Comparison of ENCODE assay signal across 8 mouse cellular contexts in the genomic region with DNA sequence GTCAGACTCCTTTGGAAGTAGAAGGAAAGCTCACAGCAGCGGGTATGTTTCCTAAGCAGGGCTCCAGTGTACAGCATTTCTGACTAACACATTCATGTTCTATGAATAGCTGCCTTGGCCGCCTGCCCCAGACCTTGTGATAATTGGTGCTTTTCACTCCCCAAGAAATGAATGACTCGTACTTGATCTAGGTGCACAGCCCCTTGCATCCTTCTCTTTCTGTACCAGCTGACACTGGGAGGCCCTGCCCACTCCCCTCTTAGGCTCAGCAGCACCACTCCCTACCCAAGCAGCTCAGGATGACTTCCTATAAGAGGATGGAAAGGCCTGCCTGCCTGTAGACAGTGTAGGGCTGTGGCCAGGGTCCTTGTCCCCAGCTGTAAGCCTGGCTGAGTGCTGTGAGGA.
DNase-seq lines count a peak whose midpoint lies in the region; ATAC-seq and TF ChIP-seq lines count a peak whose summit lies in the region.

No protein-coding gene starts in this region.

- DNase-seq in thymus, postnatal 36 days: peak; percentile 9 to 36
- no peak for DNase-seq in thymus, adult 18-20 months
- DNase-seq in gastrocnemius, adult 18-20 months (ENCODE audit: low spot score): peak; percentile 89
- peak; percentile 69 for DNase-seq in left cerebral cortex, adult 18-20 months (ENCODE audit: low spot score in 2 of 2)
- DNase-seq in midbrain, postnatal 0 days (ENCODE audit: low spot score): peak; percentile 71
- peak; percentile 64 to 73 for DNase-seq in urinary bladder, postnatal 4 days (ENCODE audit: low spot score in 2 of 2)
- DNase-seq in retina, postnatal 1 day: no peak

- H3K4me1 ChIP-seq in hindbrain, embryonic 12.5 days: peaks cover 31% of the 10 kb centered on the region
- H3K4me1 ChIP-seq in midbrain, postnatal 0 days (ENCODE audit: insufficient read depth, low read length): no peaks in the 10 kb centered on the region; the same call in 1 of the 2 replicates

- peak; percentile 60 for ATAC-seq in hindbrain, embryonic 12.5 days (ENCODE audit: low FRiP score)
- ATAC-seq in midbrain, postnatal 0 days (ENCODE audit: low FRiP score): peak; percentile 36; the same call in 1 of the 2 replicates

- no peak overlapping the region for H3K4me3 ChIP-seq in hindbrain, embryonic 12.5 days
- no peak overlapping the region for H3K4me3 ChIP-seq in midbrain, postnatal 0 days (ENCODE audit: low read depth, low read length)

- no peak overlapping the region for H3K4me2 ChIP-seq in hindbrain, embryonic 12.5 days (replicated peaks)
- no peak overlapping the region for H3K4me2 ChIP-seq in midbrain, postnatal 0 days (ENCODE audit: low read depth, low read length, poor library complexity, severe bottlenecking)

- 58% methylated on average over 3 of the region's 3 CpGs for WGBS in hindbrain, embryonic 12.5 days
- WGBS in midbrain, postnatal 0 days: 26% methylated on average over 3 of the region's 3 CpGs

- no peaks in the 10 kb centered on the region for H3K36me3 ChIP-seq in hindbrain, embryonic 12.5 days
- H3K36me3 ChIP-seq in midbrain, postnatal 0 days (ENCODE audit: insufficient read depth, low read length): no peaks in the 10 kb centered on the region

- H3K27me3 ChIP-seq in hindbrain, embryonic 12.5 days: no peaks in the 10 kb centered on the region
- H3K27me3 ChIP-seq in midbrain, postnatal 0 days (ENCODE audit: insufficient read depth, low read length): no peaks in the 10 kb centered on the region

- H3K27ac ChIP-seq in hindbrain, embryonic 12.5 days: 0 out of 2 replicates have a peak overlapping the region, but pooled peaks have one; percentile 26
- H3K27ac ChIP-seq in midbrain, postnatal 0 days (ENCODE audit: low read depth, low read length): no peak overlapping the region

- no peaks in the 10 kb centered on the region for H3K9me3 ChIP-seq in hindbrain, embryonic 12.5 days (replicated peaks)
- no peaks in the 10 kb centered on the region for H3K9me3 ChIP-seq in midbrain, postnatal 0 days (ENCODE audit: low read length)

- no peak overlapping the region for H3K9ac ChIP-seq in hindbrain, embryonic 12.5 days
- no peak overlapping the region for H3K9ac ChIP-seq in midbrain, postnatal 0 days (replicated peaks; ENCODE audit: low read length, poor library complexity, severe bottlenecking)

- no peak for TF ChIP-seq CTCF in midbrain, postnatal 0 days (IDR thresholded peaks at IDR 0.05)

Comparison
In these comparisons a context has a peak if more than half of its experiments do, and no peak if none do; other contexts are left out.
1. DNase-seq: peak in thymus, postnatal 36 days (2 of 2), gastrocnemius, adult 18-20 months (single experiment), left cerebral cortex, adult 18-20 months (2 of 2), midbrain, postnatal 0 days (single experiment) and urinary bladder, postnatal 4 days (2 of 2); none in thymus, adult 18-20 months (0 of 2) and retina, postnatal 1 day (single experiment).